Mouse (Mus musculus) forebrain, embryonic 15.5 days (tissue): ENCODE data around the gene Fktn. TPM values are rescaled to one million over a fixed set of nuclear protein-coding genes. Genes with fewer than 3 reads are reported as not detected.
"Not testable (repeated sequence)": the region's sequence is repeated elsewhere in the genome, so short reads cannot be mapped to it uniquely, and the experiment has no call there.

Experiments used
- ATAC-seq: fragments of 200-750 bp; cut with Nextera tagmentation; replicated peaks from 2 replicates; pipeline ENCODE4 v1.8.0; 2017; ENCODE audit warnings: mild to moderate bottlenecking, moderate TSS enrichment, moderate library complexity
- H3K27ac ChIP-seq: fragments of 300-500 bp; sonication (generic); replicated peaks from 2 replicates; pipeline ENCODE4 v1.5.1; 2015; ENCODE audit warnings: mild to moderate bottlenecking, inconsistent platforms
- H3K27me3 ChIP-seq: fragments of 300-500 bp; sonication (generic); 2 replicates; pipeline ENCODE4 v1.6.1; 2015; ENCODE audit warnings: inconsistent platforms
- H3K36me3 ChIP-seq: fragments of 300-500 bp; sonication (generic); 2 replicates; pipeline ENCODE4 v1.6.1; 2015; ENCODE audit warnings: mild to moderate bottlenecking, inconsistent platforms
- H3K4me1 ChIP-seq: fragments of 300-500 bp; sonication (generic); 2 replicates; pipeline ENCODE4 v1.6.1; 2015; ENCODE audit warnings: inconsistent platforms
- H3K4me2 ChIP-seq: fragments of 300-500 bp; sonication (generic); replicated peaks from 2 replicates; pipeline ENCODE4 v1.6.1; 2015; ENCODE audit warnings: mild to moderate bottlenecking, inconsistent platforms
- H3K4me3 ChIP-seq: fragments of 300-500 bp; sonication (generic); 2 replicates; pipeline ENCODE4 v1.5.1; 2015; ENCODE audit warnings: mild to moderate bottlenecking, inconsistent platforms
- H3K9ac ChIP-seq: fragments of 300-500 bp; sonication (generic); replicated peaks from 2 replicates; pipeline ENCODE4 v1.6.1; 2015; ENCODE audit warnings: mild to moderate bottlenecking, inconsistent platforms
- H3K9me3 ChIP-seq: fragments of 300-500 bp; sonication (generic); 2 replicates; pipeline ENCODE4 v1.6.1; 2016; ENCODE audit warnings: inconsistent platforms
- WGBS: fragments of 180-500 bp; shearing (Covaris S2); methylation state at CpG from one replicate; pipeline ENCODE4 v1.1.7; 2015; ENCODE audit warnings: mixed read lengths; 5-methylcytosine and 5-hydroxymethylcytosine counted together
- polyA plus RNA-seq: library from polyadenylated mRNA; unstranded; fragments of >200 nt; fragmentation: Nextera tagmentation; extraction: Ambion mirVana; gene quantifications from 2 replicates; pipeline ENCODE4 v1.2.1, GENCODE M21; 2015

The Fktn gene
- polyA plus RNA-seq, 1 experiment from 2014 or later = 19.2 TPM

- H3K36me3 ChIP-seq = peaks cover 42% of the 10 kb centered on the region
These were observed 12.3 kb downstream of the Fktn start for GRCm38 (mm10) chr4:53726100-53726499.

GRCm38 (mm10) chr4:53728121-53728520 lies 14.3 kb downstream of the Fktn start:
- H3K27ac ChIP-seq = no peak overlapping the region
- H3K4me2 ChIP-seq = no peak overlapping the region
- peaks cover 3% of the 10 kb centered on the region for H3K4me1 ChIP-seq
- WGBS = 100% methylated on average over 1 of the region's 1 CpGs
- no peaks in the 10 kb centered on the region for H3K27me3 ChIP-seq
- H3K36me3 ChIP-seq = peaks cover 56% of the 10 kb centered on the region
- H3K4me3 ChIP-seq = no peak overlapping the region
- no peaks in the 10 kb centered on the region for H3K9me3 ChIP-seq
- no peak overlapping the region for H3K9ac ChIP-seq
- no peak for ATAC-seq

More at GRCm38 (mm10) chr4:53726100-53726499, 12.3 kb downstream of the Fktn start:
- H3K27ac ChIP-seq, H3K4me3 ChIP-seq, ATAC-seq, H3K9ac ChIP-seq, H3K9me3 ChIP-seq, H3K27me3 ChIP-seq, H3K4me2 ChIP-seq: not testable (repeated sequence)
- WGBS = 88% methylated on average over 2 of the region's 2 CpGs
- peaks cover 13% of the 10 kb centered on the region for H3K4me1 ChIP-seq

DNA sequence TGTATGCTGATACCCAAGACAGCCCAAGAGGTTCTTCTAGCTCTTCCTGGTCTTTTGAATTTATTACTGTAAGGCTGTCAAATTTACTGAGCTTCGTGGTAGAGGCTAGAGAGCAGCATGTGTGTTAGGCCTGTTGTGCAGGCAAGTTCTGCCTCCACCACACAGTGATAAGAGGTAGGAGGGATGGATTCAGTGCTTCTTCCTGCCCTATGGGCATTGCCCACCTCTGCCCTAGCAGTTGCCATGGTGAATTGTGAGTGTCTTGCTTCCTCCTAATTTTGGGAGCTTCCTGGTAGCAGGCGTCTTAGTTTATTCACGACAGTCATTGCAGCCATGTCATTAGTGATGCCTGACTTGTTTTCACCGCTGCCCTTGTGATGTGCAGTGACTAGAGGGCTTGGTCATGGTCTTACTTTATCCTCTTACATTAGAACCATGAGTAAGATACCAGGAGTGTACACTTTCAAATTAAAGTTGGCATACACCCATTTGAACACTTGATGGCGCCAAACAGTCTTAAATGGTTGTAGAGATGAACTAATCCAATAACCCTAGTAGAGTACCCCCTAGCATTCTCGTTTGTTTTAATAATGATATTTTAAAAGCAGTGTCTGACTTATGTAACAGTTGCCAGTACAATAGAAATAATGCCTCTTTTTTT lies 25.3 kb downstream of the Fktn start:
- Histone ChIP-seq H3K4me3 (no peak overlapping the region), H3K36me3 (peaks cover 42% of the 10 kb centered on the region), H3K9ac (no peak overlapping the region), H3K9me3 (no peaks in the 10 kb centered on the region), H3K27me3 (no peaks in the 10 kb centered on the region), H3K4me2 (no peak overlapping the region), H3K27ac (no peak overlapping the region), H3K4me1 (no peaks in the 10 kb centered on the region)
- WGBS = 35% methylated on average over 6 of the region's 6 CpGs
- peak; percentile 72 for ATAC-seq

DNA sequence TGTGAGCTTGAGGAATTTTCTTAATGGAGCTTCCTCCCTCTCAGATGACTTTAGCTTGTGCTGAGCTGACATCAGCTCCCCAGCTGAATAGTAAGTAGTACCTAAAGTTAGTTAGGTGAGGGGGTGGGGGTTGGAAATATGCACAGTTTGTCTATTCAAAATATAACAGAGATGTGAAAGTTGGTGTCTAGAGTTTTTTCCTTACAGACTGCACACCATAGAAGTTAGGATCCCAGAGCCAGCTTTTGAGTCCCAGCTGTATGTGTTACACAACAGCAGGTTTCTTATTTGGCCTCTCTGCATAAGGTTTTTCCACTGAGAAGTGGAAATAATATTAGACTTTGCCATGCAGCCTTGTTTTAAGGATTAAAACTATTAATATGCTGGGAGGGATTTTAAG lies 36.0 kb downstream of the Fktn start:
- ATAC-seq = no peak
- H3K4me1 ChIP-seq = peaks cover 8% of the 10 kb centered on the region; the same call in 1 of the 2 replicates
- H3K9ac ChIP-seq = no peak overlapping the region
- H3K36me3 ChIP-seq = peaks cover 31% of the 10 kb centered on the region
- no peaks in the 10 kb centered on the region for H3K27me3 ChIP-seq
- H3K4me3 ChIP-seq = no peak overlapping the region
- H3K27ac ChIP-seq = no peak overlapping the region
- H3K4me2 ChIP-seq = no peak overlapping the region
- H3K9me3 ChIP-seq = no peaks in the 10 kb centered on the region

DNA sequence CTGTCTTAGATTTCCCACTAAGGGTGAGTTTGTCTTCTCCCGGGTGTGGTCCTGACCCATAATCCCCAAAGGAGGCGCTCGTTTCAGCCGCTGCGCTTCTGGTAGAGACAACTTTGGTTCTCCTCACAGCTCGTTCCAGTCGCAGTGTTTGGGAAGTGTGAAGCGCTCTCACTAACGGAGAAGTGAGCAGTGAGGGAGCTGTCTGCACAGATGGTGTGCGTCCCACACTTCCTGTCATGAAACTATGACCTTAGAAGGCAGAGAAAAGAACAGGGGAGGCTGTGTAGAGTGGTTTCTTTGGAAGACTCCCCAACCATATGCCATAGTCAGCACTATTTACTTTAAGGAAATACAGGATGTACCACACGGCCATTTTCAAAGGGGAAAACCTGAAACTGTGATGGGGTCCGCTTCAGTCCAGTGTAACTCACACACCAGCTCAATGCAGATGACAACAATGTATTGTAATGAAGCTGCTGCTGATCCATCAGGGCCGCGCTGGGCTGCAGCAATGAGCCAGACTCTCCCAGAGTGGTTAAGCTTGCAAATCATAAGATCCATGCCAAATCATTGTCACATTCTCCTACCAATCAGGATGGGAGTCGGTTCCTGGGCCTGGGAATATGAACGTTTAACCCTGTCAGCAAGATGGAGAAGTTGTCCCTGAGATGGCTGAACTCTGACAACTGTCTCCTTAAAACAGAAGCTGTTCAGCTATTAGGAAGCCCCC lies 36.8 kb downstream of the Fktn start:
- Histone ChIP-seq H3K9me3 (no peaks in the 10 kb centered on the region), H3K36me3 (peaks cover 31% of the 10 kb centered on the region), H3K4me1 (peaks cover 8% of the 10 kb centered on the region; the same call in 1 of the 2 replicates), H3K4me3 (no peak overlapping the region), H3K4me2 (no peak overlapping the region), H3K27me3 (no peaks in the 10 kb centered on the region), H3K27ac (no peak overlapping the region; the same call in 1 of the 2 replicates), H3K9ac (no peak overlapping the region)
- ATAC-seq = peak; percentile 70; the same call in 1 of the 2 replicates
- WGBS = 62% methylated on average over 16 of the region's 16 CpGs

- no peaks in the 10 kb centered on the region for H3K27me3 ChIP-seq
- no peak for ATAC-seq
- no peak overlapping the region for H3K4me3 ChIP-seq
- H3K4me1 ChIP-seq = peaks cover 3% of the 10 kb centered on the region; the same call in 1 of the 2 replicates
- H3K36me3 ChIP-seq = peaks cover 23% of the 10 kb centered on the region
- H3K9me3 ChIP-seq = no peaks in the 10 kb centered on the region
- no peak overlapping the region for H3K4me2 ChIP-seq
- H3K27ac ChIP-seq = no peak overlapping the region
- no peak overlapping the region for H3K9ac ChIP-seq
These were observed 43.2 kb downstream of the Fktn start for GRCm38 (mm10) chr4:53757030-53757429.

DNA sequence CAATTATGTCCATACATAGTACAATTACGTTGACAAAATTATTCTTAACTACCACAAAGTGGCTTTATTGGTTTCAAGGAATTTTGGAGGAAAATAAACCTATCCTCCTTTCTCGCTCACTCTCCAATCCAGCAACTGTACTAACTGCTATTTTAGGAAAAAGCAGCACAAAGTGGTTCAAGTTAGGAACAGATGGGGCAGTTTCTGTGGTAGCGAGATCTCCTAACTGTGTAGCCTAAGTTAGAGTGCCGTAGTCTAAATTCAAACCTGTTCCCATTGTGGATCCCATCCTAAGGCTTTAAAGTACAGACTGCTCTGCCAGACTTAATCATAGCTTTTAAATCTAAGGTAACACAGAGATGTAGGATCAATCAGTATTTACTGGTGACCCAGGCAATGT lies 45.0 kb downstream of the Fktn start:
- Histone ChIP-seq H3K9ac (no peak overlapping the region), H3K4me1 (peaks cover 3% of the 10 kb centered on the region; the same call in 1 of the 2 replicates), H3K27me3 (no peaks in the 10 kb centered on the region), H3K9me3 (no peaks in the 10 kb centered on the region), H3K4me2 (no peak overlapping the region), H3K36me3 (peaks cover 32% of the 10 kb centered on the region), H3K4me3 (no peak overlapping the region), H3K27ac (no peak overlapping the region)
- no peak for ATAC-seq
- 64% methylated on average over 4 of the region's 4 CpGs for WGBS

GRCm38 (mm10) chr4:53759678-53760077 lies 45.9 kb downstream of the Fktn start:
- Histone ChIP-seq H3K9ac (no peak overlapping the region), H3K4me1 (peaks cover 3% of the 10 kb centered on the region; the same call in 1 of the 2 replicates), H3K4me3 (no peak overlapping the region), H3K27ac (no peak overlapping the region), H3K27me3 (no peaks in the 10 kb centered on the region), H3K9me3 (no peaks in the 10 kb centered on the region), H3K36me3 (peaks cover 30% of the 10 kb centered on the region), H3K4me2 (no peak overlapping the region)
- 98% methylated on average over 3 of the region's 3 CpGs for WGBS
- ATAC-seq = no peak

DNA sequence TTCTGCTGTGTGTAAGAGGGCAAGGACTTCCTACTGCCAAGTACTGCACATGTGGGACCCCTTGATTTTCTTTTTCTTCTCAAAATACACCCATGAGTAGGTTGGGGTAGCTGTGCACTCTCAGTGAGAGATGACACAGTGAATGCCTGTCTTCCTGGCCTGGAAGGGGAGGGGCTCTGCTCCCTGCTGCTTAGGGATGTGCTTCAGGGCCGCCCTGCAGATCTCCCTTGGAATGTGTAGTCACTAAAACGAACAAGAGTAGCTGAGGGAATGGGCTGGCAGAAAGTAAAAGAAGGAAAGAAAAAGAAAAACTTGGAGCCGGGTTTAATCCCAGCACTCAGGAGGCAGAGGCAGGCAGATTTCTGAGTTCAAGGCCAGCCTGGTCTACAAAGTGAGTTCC lies 48.7 kb downstream of the Fktn start:
- H3K27me3 ChIP-seq = no peaks in the 10 kb centered on the region
- peaks cover 3% of the 10 kb centered on the region; the same call in 1 of the 2 replicates for H3K4me1 ChIP-seq
- no peak overlapping the region for H3K4me2 ChIP-seq
- peaks cover 26% of the 10 kb centered on the region for H3K36me3 ChIP-seq
- 60% methylated on average over 3 of the region's 3 CpGs for WGBS
- ATAC-seq = no peak
- no peaks in the 10 kb centered on the region for H3K9me3 ChIP-seq
- no peak overlapping the region for H3K4me3 ChIP-seq
- H3K9ac ChIP-seq = no peak overlapping the region
- H3K27ac ChIP-seq = no peak overlapping the region

DNA sequence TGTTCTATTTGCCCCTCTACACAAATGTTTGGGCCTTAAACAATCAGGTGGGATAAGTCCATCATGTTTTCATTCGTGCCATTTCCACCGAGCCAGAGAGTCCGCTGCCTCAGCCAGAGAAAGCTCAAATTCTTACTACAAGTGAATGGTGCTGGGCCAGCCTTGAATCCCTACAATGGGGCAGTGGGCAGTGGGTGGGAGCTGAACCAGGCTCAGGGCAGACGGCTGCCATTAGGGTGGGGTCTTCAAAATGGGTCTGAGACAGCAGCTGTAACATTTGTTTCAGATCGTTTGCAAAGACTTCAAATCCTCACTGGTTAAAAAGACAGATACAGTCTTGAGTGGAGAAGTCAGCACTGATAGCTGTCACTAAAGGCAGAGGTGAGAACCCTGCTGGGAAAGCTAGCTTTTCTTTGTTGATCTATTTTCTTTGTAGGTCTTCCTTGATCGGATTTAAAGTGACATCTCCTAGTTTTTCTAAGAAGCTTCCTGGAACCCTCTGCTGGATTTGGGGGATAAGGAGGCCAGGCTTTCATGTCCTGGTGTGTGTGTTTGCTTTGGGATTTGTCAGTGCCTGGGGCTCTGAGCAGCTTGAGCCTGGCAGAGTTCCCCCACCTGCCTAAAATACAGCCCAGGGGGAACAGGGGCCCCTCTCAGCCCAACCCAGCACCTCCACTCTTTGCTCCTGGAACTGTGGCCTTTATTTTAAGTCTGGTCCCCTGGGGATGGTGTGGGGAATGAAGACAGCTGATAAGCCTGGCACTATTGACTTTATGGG lies 57.3 kb downstream of the Fktn start:
- H3K27ac ChIP-seq = no peak overlapping the region
- no peaks in the 10 kb centered on the region for H3K36me3 ChIP-seq
- H3K27me3 ChIP-seq = peaks cover 3% of the 10 kb centered on the region
- 26% methylated on average over 6 of the region's 6 CpGs for WGBS
- no peaks in the 10 kb centered on the region for H3K9me3 ChIP-seq
- no peak overlapping the region for H3K9ac ChIP-seq
- no peak overlapping the region for H3K4me2 ChIP-seq
- no peak overlapping the region for H3K4me3 ChIP-seq
- no peak for ATAC-seq
- 0 out of 2 replicates have a peak, but pooled peaks cover 3% of the 10 kb centered on the region for H3K4me1 ChIP-seq

GRCm38 (mm10) chr4:53772004-53772403 lies 58.2 kb downstream of the Fktn start:
- 59% methylated on average over 5 of the region's 5 CpGs for WGBS
- H3K36me3 ChIP-seq = no peaks in the 10 kb centered on the region
- no peak overlapping the region for H3K27ac ChIP-seq
- no peak overlapping the region for H3K4me2 ChIP-seq
- no peak for ATAC-seq
- H3K27me3 ChIP-seq = peaks cover 11% of the 10 kb centered on the region
- H3K9me3 ChIP-seq = no peaks in the 10 kb centered on the region
- H3K4me3 ChIP-seq = no peak overlapping the region
- no peak overlapping the region for H3K9ac ChIP-seq
- 0 out of 2 replicates have a peak, but pooled peaks cover 3% of the 10 kb centered on the region for H3K4me1 ChIP-seq

GRCm38 (mm10) chr4:53773911-53774310 lies 60.1 kb downstream of the Fktn start:
- peaks cover 15% of the 10 kb centered on the region for H3K27me3 ChIP-seq
- 31% methylated on average over 6 of the region's 6 CpGs for WGBS
- no peak overlapping the region for H3K9ac ChIP-seq
- peaks cover 5% of the 10 kb centered on the region for H3K4me1 ChIP-seq
- H3K4me2 ChIP-seq = no peak overlapping the region
- no peaks in the 10 kb centered on the region for H3K36me3 ChIP-seq
- no peak overlapping the region for H3K27ac ChIP-seq
- H3K4me3 ChIP-seq = no peak overlapping the region
- ATAC-seq = no peak
- H3K9me3 ChIP-seq = no peaks in the 10 kb centered on the region
